Mouse (Mus musculus): Measurements from ENCODE around the gene Slc38a10.

DNA sequence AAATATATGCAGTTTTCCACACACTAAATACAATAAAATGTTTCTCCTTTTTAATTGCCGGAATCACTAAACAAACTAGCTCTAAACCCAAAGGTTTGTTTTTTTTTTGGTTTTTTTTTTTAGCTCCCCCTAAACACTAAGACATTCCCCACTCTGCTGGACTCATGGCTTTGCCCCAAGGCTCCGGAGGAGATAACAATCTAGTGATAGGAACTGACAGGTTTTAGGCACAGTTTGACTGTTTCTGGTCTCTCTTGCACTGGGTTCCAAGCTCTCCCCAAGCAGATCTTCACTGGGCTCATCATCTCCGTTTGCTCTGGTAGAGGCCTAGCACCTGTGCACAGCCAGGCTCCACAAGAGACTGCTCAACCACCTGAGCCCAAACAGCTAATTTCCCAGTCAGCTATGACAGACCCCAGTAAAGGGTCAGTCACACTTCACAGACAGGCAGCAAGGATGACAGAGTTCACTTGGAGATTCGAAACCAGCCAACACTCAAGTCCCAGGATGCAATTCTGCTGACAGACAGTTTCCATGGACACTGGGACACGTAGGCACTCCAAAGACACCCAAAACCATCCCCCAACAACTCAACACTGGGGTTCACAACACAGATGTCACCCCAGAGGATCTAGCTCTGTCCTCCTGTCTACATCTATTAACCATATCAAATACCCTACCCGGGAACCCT is 1.5 kb downstream of the Slc38a10 start:
- TF ChIP-seq EP300 (IDR thresholded peaks at IDR 0.05; ENCODE audit: low read depth) (no peak), CTCF (IDR thresholded peaks at IDR 0.05; ENCODE audit: low read depth) (no peak)

All from heart, postnatal 0 days (tissue).